Mouse (Mus musculus) T-helper 2 cell (primary cell): ENCODE measurements around the gene Lpin1.

Experiments used
- in situ Hi-C: fragments of 300-600 bp; cut with MboI, MseI; formaldehyde crosslinking; loops from one replicate; pipeline ENCODE4 v1.15.1; 2025; ENCODE audit warnings: high pct_unique_total_duplicates

Gene Lpin1

DNA sequence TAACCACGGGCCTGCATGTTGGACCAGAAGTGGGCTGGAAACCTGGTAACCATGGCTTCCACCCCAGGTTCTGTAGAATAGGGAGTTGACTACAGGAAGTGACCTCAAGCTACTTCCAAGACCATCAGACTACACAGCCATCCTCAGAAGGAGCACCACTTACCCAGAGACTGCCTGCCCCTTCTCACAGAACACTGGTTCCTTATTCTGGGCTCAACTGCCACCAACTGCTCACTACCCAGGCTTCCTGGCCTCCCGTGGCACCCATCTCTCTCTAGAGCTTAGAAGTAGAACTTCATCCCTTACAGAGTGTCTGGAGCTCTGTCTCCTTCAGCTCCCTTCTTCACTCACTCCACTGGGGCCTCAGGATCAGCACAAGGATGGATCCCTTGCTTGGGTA, at the start of gene Lpin1:
Gene Lpin1, minus strand, starts transcription at position 31 of the 400 bp plus-strand sequence.
- in situ Hi-C loops = no loop called here

DNA sequence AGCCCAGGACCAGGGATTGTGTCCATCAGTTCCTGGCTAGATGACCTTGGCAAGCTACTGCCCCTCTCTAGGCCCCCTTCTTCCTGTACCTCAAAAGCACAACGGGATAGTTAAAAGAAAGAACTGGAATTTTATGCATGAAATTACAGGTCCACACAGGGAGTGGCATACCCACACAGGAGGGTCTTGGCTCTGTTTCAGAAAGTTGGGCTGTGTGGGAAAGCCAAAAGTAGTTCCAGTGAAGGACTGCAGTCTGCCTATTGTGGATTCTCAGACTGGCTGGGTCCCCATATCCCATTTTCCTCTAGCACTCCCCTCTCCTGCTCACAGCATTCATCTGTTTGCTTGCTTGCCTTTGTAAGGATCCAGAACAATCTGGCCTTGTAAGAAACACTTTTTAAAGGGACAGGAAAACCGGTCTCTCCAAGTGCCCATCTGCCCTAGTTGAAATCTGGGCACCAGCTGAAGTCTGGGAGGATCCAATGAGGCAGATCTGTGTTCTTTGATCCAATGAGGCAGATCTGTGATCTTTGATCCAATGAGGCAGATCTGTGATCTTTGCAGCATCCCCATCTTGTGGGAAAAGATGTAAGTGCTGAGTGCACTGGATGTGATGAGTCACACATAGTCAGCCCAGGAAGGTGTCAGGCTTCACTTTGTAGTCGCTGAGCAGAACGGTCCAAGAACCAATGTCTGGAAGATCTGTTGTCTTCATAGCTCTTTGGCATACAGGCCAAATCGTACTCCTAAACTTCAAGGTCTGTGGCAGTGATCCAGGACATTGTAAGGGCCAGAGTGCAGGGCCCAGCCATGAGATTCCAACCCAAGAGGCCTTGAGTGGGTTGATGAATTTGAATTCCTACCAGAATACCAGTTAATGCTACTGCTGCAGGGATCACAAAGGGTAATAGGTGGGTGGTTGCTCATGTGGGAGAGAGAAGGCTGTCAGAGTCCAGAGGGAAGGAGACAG, 46.4 kb upstream of the Lpin1 start:
- in situ Hi-C loops = no loop called here

DNA sequence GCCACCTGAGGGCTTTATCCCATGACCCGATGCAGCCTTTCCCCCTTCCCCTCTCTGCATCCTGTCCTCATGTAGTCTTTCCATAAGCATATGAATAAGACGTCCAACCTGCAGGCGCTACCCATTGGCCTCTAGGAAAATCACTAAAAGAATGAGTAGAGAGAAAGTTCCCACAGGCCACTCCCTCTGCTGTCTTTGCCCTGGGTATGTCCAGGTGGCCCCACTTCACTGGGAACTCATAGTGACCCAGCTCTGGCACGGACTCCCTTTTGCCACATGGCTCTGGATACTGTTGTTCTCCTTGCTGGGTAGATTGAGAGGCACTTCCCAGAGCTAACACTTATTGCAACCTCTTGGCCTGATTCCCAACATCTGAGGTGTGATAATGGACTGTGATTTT, 44.8 kb upstream of the Lpin1 start:
- in situ Hi-C loops = no loop called here

DNA sequence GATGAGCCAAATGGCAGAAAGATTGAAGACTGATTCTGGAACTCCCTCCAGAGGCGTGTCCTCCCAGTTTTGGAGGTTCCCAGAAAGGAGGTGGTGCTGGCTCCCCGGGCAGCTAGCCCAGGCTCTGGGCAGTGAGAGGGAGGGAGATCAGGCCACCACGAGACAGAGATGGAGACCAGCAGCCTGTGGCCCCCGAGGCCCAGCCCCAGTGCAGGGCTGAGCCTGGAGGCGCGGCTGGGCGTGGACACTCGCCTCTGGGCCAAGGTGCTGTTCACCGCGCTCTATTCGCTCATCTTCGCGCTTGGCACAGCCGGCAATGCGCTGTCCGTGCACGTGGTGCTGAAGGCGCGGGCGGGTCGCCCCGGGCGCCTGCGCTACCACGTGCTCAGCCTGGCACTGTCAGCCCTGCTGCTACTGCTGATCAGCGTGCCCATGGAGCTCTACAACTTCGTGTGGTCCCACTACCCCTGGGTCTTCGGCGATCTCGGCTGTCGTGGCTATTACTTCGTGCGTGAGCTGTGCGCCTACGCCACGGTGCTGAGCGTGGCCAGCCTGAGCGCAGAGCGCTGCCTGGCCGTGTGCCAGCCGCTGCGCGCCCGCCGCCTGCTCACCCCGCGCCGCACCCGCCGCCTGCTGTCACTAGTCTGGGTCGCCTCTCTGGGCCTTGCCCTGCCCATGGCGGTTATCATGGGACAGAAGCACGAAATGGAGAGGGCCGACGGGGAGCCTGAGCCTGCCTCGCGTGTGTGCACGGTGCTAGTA, 42.7 kb upstream of the Lpin1 start, which contains the start of gene Ntsr2:
Gene Ntsr2, plus strand, starts transcription at position 51 of the 762 bp plus-strand sequence.
- in situ Hi-C loops = no loop called here

DNA sequence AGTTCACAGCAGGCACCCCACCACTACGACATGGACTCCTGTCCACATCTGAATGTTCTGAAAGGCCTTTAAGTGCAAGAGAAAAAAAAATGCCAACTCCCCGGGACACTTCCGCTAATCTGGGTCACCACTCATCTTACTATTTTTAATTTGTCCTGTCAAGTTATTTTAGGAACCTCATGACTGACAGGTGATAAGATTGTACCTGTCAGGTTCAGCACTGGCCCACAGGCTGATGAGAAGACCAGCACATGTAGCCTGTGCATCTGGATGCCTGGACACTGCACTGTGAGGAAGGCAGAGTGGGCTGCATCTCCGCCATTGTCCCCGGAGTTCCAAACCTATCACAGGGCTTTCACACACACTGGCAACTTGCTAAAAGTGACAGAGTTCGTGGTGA, 39.1 kb upstream of the Lpin1 start:
- in situ Hi-C loops = no loop called here

GRCm38 (mm10) chr12:16648273-16648672, 37.5 kb upstream of the Lpin1 start:
- in situ Hi-C loops = no loop called here

- in situ Hi-C loops = no loop called here
Measured at GRCm38 (mm10) chr12:16646780-16647409, 36.1 kb upstream of the Lpin1 start.

GRCm38 (mm10) chr12:16644698-16645097, 33.9 kb upstream of the Lpin1 start:
- in situ Hi-C loops = no loop called here

GRCm38 (mm10) chr12:16643508-16644345, 33.0 kb upstream of the Lpin1 start:
- in situ Hi-C loops = no loop called here

- in situ Hi-C loops = no loop called here
Measured at GRCm38 (mm10) chr12:16642000-16642399, 31.2 kb upstream of the Lpin1 start.

DNA sequence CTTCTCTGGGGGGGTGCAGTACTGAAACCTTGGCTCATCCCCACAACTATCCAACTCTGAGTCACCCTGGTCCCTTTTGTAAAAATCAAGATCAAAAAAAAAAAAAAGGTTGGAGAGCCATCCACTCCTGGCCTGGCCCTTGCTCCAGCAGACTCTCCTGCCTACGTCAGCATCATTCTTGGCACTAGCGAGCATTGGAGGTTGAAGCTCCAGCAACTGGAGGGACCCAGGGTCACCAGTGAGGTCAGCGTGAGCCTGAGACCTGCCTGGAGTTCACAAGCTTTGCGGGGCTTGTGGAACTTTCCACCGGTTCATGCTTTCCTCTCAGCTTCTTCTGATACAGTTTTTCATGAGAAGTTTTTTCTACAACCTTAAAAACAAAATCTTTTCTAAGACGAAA, 29.3 kb upstream of the Lpin1 start:
- in situ Hi-C loops = no loop called here

DNA sequence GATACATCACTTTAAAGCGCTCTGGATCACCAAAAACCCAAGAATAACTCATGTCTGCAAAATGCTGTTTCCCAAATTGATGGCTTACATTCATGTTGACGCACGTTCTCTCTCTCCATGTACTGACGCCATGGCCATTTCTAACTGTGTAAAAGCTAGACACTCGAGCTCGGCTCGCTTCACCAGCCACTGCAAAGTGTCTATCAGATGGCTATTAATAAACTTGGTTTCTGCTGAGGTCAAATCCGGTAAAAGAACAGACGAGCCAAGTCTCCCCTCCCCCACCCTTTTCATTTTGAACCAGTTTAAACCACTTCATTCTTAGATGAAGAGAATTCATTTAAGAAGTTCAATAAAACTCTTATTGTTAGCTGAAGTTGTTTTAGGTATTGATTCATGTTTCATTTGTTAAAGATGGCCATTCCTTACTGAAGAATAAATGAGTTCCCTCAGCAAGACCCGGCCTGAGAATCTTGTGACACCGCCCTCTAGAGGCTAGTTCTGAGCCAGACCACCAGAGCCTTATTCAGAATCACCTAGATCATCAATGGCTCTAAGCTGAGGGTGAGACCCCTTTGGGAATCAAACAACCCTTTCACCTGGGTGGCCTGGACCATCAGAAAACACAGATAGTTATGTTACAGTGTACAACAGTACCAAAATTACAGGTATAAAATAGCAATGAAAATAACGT, 28.5 kb upstream of the Lpin1 start:
- in situ Hi-C loops = loop anchor here (5.0 kb wide), 1 partner anchor 72 kb away; no protein-coding TSS in a partner anchor

DNA sequence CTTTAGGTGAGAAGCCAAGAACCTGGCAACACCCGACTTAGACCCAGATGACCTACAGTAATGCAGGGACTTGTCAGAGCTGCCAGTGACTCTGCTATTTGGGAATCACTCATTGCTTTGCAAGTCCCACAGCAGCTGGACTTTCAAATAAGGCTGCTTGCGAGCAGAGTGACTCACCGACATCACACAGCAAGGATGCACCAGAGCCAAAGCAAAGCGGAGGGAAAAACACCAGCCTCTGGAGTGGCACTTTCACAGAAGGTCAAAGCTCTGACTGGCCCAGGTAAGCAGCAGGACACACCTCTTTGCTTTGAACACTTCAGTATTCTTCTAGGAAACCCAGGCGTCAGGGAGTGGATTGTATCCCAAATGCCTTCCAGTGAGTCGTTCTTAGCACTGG, 25.1 kb upstream of the Lpin1 start:
- in situ Hi-C loops = loop anchor here (5.0 kb wide), 1 partner anchor 69 kb away; no protein-coding TSS in a partner anchor

GRCm38 (mm10) chr12:16634075-16634813, 23.5 kb upstream of the Lpin1 start:
- in situ Hi-C loops = no loop called here

- in situ Hi-C loops = no loop called here
Measured at GRCm38 (mm10) chr12:16633235-16633634, 22.5 kb upstream of the Lpin1 start.

- in situ Hi-C loops = no loop called here
Measured at GRCm38 (mm10) chr12:16631423-16631822, 20.7 kb upstream of the Lpin1 start.

DNA sequence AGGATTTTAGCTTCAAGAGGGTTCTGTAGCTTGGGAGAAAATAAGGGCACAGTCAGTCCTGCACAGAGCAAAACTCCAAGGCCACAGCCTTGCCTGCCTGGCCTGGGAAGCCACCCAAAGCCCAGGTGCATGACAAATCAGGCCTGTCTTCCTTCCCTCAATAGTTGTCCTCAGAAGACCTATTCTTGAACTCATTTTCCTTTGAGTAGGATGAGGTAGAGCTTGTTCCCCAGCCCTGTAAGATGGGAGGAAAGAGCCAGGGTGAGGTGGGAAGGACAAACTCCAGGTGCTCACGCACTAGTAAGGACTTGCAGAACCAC, 20.1 kb upstream of the Lpin1 start:
- in situ Hi-C loops = no loop called here

DNA sequence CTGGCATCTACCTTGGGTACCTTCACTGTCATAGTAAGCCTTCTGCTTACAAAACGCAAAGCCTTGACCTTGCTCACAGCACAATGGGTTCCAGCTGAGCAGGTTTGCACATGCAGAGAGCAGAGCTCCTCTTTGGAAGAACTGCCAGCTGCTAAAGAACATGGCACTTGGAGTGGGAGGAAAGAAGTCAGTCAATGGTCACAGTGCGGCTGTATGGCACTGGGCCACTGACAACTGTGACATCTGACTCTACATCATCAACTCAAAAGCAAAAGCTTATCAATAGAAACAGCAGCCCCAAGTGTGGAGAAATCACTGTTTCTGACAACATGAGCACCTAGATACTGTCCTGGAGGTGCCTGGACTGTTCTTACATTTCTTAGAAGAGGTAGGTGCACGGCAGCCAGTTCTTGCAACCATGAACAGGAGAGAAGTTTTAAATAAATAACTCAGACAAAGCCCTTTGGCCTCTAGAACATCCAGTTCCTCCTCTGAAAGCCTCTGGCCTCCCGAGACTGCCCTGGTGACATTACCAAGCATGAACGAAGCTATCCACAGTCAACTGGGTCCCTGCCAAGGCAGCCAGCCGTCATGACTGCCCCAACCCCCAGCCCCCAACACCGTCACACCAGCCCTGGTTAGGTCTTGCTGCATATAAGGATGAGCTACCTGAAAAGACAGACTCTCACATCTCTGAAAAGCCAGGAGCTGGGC, 19.5 kb upstream of the Lpin1 start:
- in situ Hi-C loops = no loop called here

- in situ Hi-C loops = no loop called here
Measured at GRCm38 (mm10) chr12:16620230-16620629, 9.5 kb upstream of the Lpin1 start.
